Mouse (Mus musculus): ENCODE results near the gene Rabgap1. TPM values are rescaled to one million over a fixed set of nuclear protein-coding genes. Genes with fewer than 3 reads are reported as not detected.

Rabgap1 gene
- 10 to 100 TPM in 1 of 2 experiments, under 1 TPM in 1; 0.54 to 11.1 TPM for polyA plus RNA-seq (2012; fragmentation: generic; extraction: Trizol)

GRCm38 (mm10) chr2:37442611-37443591, at the start of gene Rabgap1, which contains the start of the genes Zbtb26 and Zbtb6:
Rabgap1 (plus strand) TSS chr2:37443279.
Zbtb26 (minus strand) TSS chr2:37443135.
Zbtb6 (minus strand) TSS chr2:37443171.

GRCm38 (mm10) chr2:37422306-37423304, 20.5 kb upstream of the Rabgap1 start, which contains the start of gene Rc3h2:
Rc3h2 (minus strand) TSS chr2:37422903.

GRCm38 (mm10) chr2:37516030-37516710, 73.1 kb downstream of the Rabgap1 start, which contains the start of gene Gpr21:
Gpr21 (plus strand) TSS chr2:37516332.

Other genes starting within 250 kb of the Rabgap1 start
- not detected for gene Olfr366, start 231.7 kb upstream of the Rabgap1 start, polyA plus RNA-seq (2012; fragmentation: generic; extraction: Trizol)
- gene Olfr368, start 116.8 kb upstream of the Rabgap1 start, polyA plus RNA-seq (2012; fragmentation: generic; extraction: Trizol): not detected
- gene Pdcl, start 83.9 kb upstream of the Rabgap1 start, polyA plus RNA-seq (2012; fragmentation: generic; extraction: Trizol): 1 to 10 TPM in 1 of 2 experiments, under 1 TPM in 1; 0.54 to 7.2 TPM
- gene Rc3h2, start 20.4 kb upstream of the Rabgap1 start, polyA plus RNA-seq (2012; fragmentation: generic; extraction: Trizol): 1 to 10 TPM in 1 of 2 experiments, under 1 TPM in 1; 0.28 to 3.0 TPM
- under 1 TPM; 0.06 to 0.55 TPM for gene Zbtb26, start 144 bp upstream of the Rabgap1 start, polyA plus RNA-seq (2012; fragmentation: generic; extraction: Trizol)
- gene Zbtb6, start 108 bp upstream of the Rabgap1 start, polyA plus RNA-seq (2012; fragmentation: generic; extraction: Trizol): 1 to 10 TPM in 1 of 2 experiments, under 1 TPM in 1; 0.13 to 1.1 TPM
- under 1 TPM in 1 of 2 experiments, not detected in 1; 0.06 TPM for gene Gpr21, start 73.1 kb downstream of the Rabgap1 start, polyA plus RNA-seq (2012; fragmentation: generic; extraction: Trizol)

Data from C3H10T1/2 (cell line).